Mouse (Mus musculus) CH12.LX (cell line): ENCODE measurements around the gene Pnpla6.

Experiments used
- CHD1 ChIP-seq: IDR thresholded peaks from 2 replicates; pipeline ENCODE4 v1.6.1; 2012; ENCODE audit warnings: low read depth, low read length, improper control_type of control experiment, inconsistent platforms
- CHD2 ChIP-seq: IDR thresholded peaks from 2 replicates; pipeline ENCODE4 v1.6.1; 2011; ENCODE audit warnings: low read length, improper control_type of control experiment
- CTCF ChIP-seq, 2 experiments: IDR thresholded peaks in 1 of 2; conservative IDR thresholded peaks in 1 of 2; 2 replicates each; pipeline ENCODE4 v1.5.1; 2011 to 2012; ENCODE audit warnings: low read depth in 2 of 2, low read length in 2 of 2, improper control_type of control experiment in 1 of 2, inconsistent platforms in 1 of 2, mild to moderate bottlenecking in 1 of 2, moderate library complexity in 1 of 2
- EP300 ChIP-seq: IDR thresholded peaks from 2 replicates; pipeline ENCODE4 v1.6.1; 2011; ENCODE audit warnings: low read length, improper control_type of control experiment
- HCFC1 ChIP-seq: IDR thresholded peaks from 2 replicates; pipeline ENCODE4 v1.6.1; 2012; ENCODE audit warnings: low read depth, mild to moderate bottlenecking, inconsistent platforms, low read length, improper control_type of control experiment
- NELFE ChIP-seq: IDR thresholded peaks from 2 replicates; pipeline ENCODE4 v1.6.1; 2011; ENCODE audit warnings: low read depth, low read length, improper control_type of control experiment
- POLR2A ChIP-seq: IDR thresholded peaks from 2 replicates; pipeline ENCODE4 v1.6.1; 2011; ENCODE audit warnings: low read depth, mild to moderate bottlenecking, improper control_type of control experiment, low read length
- RAD21 ChIP-seq: IDR thresholded peaks from 2 replicates; pipeline ENCODE4 v1.6.1; 2011; ENCODE audit warnings: low read depth, mild to moderate bottlenecking, low read length, improper control_type of control experiment, moderate library complexity
- SIN3A ChIP-seq: IDR thresholded peaks from 2 replicates; pipeline ENCODE4 v1.6.1; 2012; ENCODE audit warnings: low read length, improper control_type of control experiment, inconsistent platforms
- TCF12 ChIP-seq: IDR thresholded peaks from 2 replicates; pipeline ENCODE4 v1.6.1; 2014; ENCODE audit warnings: low read depth, mild to moderate bottlenecking, inconsistent platforms, low read length, improper control_type of control experiment
- USF1 ChIP-seq: IDR thresholded peaks from 2 replicates; pipeline ENCODE4 v1.6.1; 2014; ENCODE audit warnings: low read depth, mild to moderate bottlenecking, inconsistent platforms, low read length, improper control_type of control experiment
- USF2 ChIP-seq: conservative IDR thresholded peaks from 2 replicates; pipeline ENCODE4 v1.6.1; 2011; ENCODE audit warnings: low read depth, low read length, improper control_type of control experiment
- ZC3H11A ChIP-seq: IDR thresholded peaks from 2 replicates; pipeline ENCODE4 v1.6.1; 2012; ENCODE audit warnings: low read depth, mild to moderate bottlenecking, inconsistent platforms, low read length, improper control_type of control experiment
- ZKSCAN1 ChIP-seq: IDR thresholded peaks from 2 replicates; pipeline ENCODE4 v1.6.1; 2012; ENCODE audit warnings: low read depth, inconsistent platforms, low read length, improper control_type of control experiment, borderline replicate concordance

DNA sequence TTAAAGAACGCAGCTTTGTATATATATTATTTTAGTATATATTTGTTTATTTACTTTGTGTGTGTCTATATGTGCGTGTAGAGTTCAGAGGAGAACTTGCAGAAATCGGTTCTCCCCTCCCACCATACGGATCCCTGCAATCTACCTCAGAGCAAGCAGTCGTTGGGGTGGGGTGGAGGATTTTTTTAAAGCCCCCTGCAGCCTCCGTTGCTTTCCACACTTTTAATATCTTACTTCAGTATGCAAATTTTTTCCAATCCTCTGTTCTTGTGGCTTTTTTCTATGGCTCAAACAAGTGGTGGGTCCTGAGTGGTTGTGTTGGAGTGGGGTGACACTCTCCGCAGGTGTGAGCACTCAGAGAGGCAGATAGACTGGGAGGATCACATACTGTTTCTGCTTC, 53.2 kb downstream of the Pnpla6 start:
- TF ChIP-seq EP300 (no peak), CTCF (conservative IDR thresholded peaks at IDR 0.05 in 1 of 2, IDR thresholded peaks at IDR 0.05 in 1 of 2; ENCODE audit: low read depth in 2 of 2, low read length in 2 of 2) (no peak), POLR2A (no peak), SIN3A (no peak), HCFC1 (no peak), RAD21 (no peak), CHD2 (no peak), USF1 (no peak), USF2 (no peak), TCF12 (no peak), CHD1 (no peak), ZC3H11A (no peak), ZKSCAN1 (no peak), NELFE (no peak)
